Mouse (Mus musculus) spleen, postnatal 36 days (tissue): ENCODE data around the gene Pnldc1.
A peak's percentile ranks its signal among the peaks of the same experiment; 100 is the strongest.
"Not testable (repeated sequence)": the region's sequence is repeated elsewhere in the genome, so short reads cannot be mapped to it uniquely, and the experiment has no call there.

Experiments used
- DNase-seq, 2 experiments: peaks; one replicate each; pipeline ENCODE4 v3.0.0; 2022; ENCODE audit warnings: low spot score in 2 of 2, mixed read lengths in 1 of 2

The Pnldc1 gene

DNA sequence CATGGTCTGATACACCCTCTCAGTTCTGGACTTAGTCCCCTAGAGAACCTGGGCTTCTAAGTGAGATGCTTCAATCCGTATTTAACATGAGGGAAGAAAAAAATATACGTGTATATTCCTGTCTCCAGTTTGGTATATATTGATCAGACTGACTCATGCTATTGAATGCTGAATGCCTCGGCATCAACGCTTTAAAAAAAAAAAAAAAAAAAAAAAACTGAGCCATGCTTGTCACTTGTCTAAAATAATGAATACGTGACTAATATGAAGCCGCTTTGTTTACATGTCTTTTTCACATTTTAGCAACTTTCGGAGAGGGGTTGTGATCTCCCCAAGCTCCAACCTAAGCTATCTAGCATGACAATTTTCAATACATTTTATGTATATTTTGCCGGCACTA lies 361 bp upstream of the Pnldc1 start:
- no peak for DNase-seq

DNA sequence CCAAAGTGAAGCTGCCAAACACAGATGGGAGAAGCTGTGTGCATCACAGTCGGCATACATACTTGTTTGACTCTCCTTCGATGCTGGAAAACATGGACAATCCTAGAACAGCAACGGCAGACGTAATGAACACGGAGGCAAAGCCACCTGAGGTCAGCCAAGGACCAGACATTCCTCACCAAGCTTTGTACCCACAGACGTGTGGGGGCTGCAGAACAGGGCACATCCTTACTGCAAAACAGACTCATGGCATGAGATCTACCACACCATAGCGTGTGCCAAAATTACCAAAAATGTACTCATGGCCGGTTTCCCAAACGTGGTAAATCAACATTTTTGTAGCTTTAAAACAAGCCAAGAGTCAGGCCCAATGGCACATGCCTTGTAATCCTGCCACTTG lies 3.6 kb downstream of the Pnldc1 start:
- no peak for DNase-seq

DNA sequence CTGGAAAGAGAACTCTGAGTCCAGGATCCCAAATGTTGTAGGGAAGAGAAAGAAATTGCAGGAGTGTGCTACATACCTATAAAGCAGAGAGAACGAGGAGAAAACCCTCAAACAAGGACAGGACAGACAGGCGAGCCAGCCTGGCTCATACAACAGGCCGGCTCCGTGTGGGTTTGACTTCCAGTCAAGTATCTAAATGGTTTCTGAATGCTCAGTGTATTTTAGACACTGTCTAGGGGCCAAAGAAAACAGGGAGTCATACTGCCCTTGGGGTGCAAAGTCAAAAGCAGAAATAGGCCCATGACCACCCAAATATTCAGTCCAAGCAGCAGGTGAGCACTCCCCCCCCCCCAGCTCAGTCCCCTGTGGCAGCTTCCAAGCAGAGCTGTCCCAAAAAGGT lies 4.2 kb downstream of the Pnldc1 start:
- no peak for DNase-seq

DNA sequence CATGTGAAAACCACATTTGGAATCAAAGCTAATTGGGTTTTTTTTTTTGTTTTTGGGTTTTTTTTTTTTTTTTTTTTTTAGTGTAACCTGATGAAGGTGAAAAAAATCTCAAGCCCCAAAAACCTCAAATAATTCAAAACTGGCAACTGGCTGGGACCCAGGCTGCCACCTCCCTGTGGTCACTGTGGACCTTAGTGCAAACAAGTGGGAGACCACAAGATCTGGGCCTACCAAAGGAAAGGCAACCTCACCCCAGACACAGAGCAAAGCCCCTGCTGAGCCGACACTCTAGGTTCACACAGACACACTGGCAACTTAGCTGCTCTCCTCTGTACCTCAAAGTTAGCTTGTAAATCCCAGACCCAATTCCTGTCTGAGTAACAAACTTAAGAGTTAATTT lies 5.7 kb downstream of the Pnldc1 start:
- no peak for DNase-seq

DNA sequence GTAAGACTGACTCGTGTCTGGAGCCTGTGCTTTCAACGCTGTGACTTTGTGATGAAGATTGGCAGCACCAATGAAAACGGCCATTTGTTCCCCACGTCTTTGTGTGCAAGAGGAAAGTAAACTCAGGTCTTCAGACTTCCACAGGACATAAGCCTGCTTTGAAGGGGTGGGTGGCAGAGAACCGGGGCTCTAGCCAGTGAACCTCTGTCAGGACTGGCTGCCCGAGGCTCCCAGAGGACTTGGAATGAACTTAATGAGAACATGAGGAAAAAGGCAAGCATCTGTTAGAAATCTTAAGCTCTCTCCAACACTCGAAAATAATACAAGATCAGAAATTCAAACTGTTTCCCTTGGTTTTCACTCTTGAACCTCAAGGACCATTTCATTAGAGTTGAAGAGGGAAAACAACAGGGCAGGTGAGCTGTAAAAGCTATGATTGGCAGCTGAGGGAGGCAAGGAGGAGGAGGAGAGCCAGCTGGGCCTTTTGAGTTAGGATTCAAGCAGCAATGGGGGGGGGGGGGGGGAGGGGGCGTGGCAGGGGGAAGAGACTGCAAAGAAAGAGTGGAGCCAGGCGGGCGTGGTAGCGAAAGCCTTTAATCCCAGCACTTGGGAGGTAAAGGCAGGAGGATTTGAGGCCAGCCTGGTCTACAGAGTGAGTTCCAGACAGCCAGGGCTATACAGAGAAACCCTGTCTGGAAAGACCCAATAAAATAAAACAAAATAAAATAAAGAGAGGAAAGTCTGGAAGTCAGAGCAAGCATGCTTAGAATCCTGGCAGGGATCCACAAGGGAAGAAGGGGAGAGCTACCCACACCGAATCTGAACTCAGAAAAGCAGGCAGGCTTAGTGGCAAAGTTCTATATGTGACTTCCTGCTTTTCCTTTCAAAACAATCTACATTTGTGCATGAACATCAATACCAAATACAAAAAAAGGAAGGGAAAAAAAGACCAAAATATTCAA lies 6.4 kb downstream of the Pnldc1 start:
- no peak for DNase-seq

DNA sequence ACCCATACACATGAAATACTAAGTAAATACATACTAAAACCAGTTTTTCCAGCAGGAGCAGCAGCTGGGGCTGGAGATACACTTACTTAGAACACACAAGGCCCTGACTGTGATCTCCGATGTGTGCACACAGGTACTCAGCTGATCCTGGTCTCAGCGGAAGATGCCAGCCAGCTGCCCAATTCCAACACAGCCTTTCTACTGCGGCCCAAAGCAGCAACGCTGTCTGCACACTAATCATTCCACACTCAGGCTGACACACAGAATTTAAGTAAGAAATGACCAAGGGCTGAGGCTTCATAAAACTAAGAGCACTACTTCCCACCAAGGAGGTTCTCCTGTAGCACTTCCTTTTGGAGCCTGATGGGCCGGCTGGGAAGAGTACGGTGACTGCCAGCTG lies 7.7 kb downstream of the Pnldc1 start:
- no peak for DNase-seq

DNA sequence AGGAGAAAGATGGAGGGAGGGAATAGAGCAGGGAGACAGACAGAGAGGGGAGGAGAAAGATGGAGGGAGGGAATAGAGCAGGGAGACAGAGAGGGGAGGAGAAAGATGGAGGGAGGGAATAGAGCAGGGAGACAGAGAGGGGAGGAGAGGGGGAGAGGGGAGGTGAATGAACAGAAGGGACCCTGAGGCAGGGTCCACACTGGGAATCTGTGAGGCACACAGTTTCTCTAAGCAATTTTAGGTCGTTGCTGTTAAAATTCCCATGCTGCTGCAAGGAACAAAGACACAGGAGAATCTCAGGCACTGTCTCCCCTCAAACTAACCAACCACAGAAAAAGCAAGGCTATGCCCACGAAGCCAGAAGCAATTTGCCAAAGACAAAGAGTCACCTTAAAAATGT lies 11.4 kb downstream of the Pnldc1 start:
- not testable (repeated sequence) for DNase-seq

DNA sequence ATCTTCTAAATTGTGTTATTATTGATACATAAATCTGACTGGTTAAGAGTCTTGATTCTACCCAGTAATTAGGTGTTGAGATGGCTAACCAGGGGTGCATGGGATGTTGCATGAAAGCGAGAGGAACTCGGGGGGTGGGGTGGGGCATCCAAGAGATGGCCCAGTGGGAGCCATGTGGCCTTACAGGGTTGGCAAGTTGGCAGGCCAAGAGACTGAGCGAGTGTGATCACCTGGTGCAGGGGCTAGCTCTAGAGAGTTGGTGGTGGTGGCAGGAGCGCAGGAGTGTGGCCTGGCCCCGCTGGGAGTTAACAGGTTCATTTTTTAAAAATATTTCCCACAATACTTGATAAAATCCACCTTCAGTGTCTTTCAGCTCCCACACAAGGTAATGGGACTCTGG lies 12.4 kb downstream of the Pnldc1 start:
- DNase-seq = no peak

DNA sequence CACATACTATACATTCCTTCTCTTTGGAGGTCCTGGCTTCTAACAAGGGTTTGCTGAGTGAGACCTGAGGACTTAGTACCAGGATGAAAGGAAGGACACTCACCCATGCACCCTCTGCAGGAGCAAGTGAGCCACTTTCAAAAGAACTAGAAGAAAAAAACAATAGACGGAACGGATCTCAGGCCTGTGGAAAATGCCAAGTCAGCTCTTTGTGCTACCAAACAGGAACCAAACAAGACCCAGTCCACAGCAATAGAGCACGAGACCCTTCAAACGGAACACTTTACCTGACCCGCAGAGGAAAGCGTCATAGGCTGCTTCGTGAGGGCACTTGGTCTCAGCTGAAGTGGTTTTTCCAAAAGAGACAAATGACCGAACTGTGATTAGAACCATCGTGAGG lies 18.0 kb downstream of the Pnldc1 start:
- no peak for DNase-seq

DNA sequence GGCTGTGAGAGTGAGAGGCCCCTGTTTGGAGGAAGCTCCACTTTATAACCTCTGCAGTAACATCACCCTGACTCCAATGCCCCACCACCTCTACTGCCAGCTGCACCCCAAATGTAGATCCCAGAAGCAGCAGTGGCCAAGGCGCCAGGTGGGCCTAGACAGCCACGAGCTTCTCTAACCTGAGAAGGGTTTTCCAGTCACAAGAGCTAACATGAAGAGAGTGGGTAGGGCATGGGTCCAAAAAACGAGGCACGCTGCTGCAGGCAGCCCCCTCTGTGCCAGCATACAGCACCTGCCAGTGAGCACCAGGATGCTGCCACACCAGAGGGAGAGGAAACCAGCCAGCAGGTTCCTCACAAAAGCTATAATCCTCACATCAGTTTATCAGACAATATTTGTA lies 19.0 kb downstream of the Pnldc1 start:
- DNase-seq = no peak

DNA sequence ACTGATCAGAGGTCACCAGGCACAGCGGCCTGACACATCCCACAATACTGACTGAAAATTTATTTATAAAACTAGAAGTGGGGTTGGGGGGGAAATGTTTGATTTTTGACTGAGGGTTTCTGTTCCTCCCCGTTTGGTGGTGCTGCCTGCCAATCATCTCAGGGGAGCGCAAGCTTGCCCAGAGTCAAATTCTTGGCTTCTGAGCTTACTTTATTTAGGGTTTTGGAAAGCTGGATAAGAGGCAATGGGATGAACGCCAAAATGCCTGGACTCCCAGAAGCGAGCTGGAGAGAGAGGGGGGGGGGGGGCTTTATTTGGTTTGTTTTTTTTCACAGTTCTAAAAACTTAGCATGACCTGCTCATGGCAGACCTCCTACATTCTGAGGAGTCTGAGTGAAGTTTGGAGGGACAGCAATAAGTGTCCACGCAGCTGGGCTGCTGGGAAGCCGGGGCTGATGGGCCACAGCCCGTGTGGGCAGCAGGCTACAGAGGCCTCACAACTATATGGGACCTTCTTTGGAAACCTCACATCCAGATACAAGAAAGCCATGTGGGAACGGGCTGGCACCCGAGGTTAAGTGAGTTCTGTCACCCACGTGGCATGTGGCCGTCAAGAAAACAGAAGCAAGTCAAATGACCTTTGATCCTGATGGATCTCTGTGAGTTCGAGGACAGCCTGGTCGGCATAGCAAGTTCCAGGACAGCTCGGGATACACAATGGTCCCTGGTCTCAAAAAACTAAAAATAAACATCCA lies 22.8 kb downstream of the Pnldc1 start:
- no peak for DNase-seq

DNA sequence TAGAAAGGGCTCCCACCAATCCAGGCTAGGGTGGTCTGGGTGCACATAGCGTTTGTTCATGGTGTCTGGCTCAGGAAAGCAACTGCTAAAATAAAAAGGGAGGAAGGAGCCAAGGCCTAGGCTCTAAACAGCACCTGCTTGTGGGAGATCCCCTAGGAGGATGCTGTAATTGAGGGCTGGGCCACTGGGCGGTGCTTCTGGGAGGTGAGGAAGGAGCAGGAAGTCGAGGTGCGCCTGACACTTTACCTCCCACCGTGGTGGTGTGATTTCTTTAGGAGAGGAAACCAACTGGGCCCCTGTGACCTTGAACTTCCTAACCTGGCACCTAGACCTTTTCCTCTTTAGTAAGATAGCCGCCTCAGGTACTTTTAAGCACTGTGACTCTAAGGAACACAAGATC lies 23.4 kb downstream of the Pnldc1 start:
- no peak for DNase-seq

DNA sequence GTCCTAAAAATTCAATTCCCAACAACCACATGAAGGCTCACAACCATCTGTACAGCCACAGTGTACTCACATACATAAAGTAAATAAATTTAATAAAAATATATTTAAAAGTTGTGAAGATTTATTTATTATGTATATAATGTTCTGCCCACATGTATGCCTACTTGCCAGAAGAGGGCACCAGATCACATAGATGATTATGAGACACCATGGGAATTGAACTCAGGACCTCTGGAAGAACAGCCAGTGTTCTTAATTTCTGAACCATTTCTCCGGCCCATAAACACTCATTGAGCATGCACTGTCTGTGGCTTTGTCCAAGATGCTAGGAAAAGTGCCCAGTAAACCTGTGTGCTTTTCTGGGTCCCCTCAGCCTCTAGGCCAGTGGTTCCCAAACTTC lies 28.8 kb downstream of the Pnldc1 start:
- no peak for DNase-seq

DNA sequence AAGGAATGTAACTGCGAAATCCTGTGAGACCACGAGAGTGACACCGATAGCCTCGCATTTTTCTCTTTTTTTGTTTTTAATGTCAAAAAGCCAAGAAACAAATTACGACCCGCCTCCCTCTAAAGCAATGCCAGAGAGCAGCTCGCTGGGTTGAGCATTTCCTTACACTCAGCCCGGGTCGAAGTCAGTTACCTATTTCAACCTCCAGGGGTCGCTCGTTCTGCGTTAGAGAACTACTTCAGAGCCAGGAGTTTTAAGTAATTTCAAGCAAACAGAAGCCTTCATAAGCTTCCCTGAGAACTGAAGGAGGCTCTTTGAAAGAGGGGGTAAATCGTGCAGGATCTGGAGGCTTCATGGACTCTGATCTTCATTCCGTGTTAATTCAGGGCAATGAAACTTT lies 29.9 kb downstream of the Pnldc1 start:
- peak; percentile 60 to 66 for DNase-seq

DNA sequence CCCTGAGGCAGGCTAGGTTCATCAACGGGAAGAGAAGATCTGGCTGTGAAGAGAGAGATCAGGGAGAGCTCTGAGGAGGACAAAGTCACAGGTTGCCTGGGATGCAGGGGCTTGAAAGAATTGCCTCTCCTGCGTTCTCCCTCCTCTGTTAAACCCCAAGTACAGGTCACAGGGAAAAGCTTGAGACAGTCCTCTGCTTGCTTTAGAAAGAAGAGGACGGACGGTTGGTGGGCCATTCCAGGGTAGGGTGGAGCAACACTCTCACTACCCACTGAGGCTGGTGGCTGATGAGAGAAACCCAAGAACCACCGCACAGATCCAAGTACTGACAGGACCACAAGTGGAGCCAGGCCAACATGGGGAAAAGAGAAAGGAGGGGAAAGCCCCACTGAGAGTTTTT lies 34.3 kb downstream of the Pnldc1 start, which contains the start of gene Mrgprh:
Gene Mrgprh, plus strand, starts transcription at position 301 of the 400 bp plus-strand sequence.
- no peak for DNase-seq

DNA sequence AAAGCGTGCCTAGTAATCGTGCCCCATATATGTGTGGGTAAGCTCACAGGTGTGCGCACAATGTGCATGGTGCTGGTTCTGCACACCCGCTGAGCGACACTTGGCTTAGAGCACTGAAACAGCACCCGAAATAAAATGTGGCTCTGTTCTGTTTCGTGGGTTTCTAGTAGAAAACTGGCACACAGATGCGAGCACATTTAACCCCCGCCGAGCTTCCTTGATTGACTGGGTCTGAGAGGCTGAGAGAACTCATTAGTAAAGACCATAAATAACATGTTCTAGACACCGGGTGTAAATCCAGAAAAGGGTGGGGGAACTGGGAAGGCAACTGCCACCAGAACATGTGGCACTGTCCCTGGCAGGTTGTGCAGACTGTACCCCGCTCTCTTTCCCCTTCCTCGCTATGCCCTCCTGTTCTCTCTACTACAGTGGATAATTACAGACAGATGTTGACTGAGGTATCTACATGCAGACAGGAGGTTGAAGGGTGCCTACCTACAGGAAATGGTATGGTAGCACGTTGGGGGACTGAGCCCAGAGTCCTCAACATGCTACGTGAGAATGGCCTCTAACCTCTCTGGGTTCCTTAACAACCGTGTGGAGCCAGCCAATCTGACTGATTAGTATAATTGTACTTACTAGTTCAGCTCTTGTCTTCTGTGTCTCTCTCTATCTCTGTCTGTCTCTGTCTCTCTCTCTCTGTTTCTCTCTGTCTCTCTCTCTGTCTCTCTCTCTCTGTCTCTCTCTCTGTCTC lies 37.6 kb downstream of the Pnldc1 start:
- no peak for DNase-seq

DNA sequence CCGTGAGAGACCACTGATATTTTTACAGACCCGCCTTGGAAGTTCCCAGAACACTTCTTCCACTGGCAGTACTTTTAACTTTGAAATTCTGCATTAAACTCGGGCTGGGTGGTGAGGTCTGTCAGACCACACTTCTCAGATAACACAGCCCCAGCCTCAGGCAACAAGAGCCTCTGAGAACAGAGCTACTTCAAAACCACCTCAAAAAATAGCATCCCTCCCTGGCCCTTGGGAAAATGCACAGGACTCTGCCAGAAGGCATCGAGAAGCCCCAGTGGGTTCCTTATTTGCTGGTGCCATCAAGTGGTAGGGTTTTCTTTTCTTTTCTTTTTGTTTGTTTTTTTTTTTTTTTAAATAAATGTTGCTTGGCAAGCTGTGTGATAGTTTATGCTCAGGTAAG lies 41.4 kb downstream of the Pnldc1 start:
- no peak for DNase-seq

DNA sequence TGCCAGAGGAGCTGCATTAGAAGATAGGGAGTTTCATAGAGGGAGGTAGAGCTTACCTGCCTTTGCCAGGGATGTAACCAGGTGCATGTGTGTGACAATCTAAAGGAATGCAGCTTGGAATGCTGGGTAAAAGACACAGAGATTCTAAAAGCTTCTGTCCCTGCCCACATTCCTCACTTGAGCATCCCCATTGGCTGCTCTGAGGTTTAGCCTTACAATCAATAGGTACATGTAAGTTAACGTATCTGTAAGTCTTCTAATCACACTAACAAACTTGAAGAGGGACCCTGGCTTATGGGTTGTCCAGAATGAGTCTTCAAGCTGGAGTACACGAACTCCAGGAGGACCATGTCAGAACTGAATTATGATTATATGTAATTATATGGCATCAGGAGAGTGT lies 42.0 kb downstream of the Pnldc1 start, which contains the start of gene Mas1:
Gene Mas1, minus strand, starts transcription at position 101 of the 400 bp plus-strand sequence.
- no peak for DNase-seq

DNA sequence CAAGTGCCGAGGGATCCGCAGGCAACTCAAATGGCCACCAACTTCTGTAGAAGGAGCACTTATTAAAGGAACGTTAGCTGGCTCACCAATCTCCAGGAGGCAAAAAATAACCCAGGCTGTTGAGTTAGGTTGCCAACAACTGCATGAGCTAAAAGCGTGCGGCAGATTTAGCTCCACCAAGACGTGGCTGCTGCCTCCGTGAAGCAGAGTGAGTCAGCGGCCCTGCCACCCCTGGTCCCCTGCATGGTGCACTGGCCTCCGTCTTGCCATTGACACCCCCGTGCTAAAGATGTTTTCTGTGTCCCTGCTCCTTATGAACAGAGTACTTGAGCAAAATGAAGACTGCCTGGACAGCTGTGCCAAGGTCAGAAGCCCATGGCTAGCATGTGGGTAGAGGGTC lies 43.2 kb downstream of the Pnldc1 start:
- DNase-seq = no peak

DNA sequence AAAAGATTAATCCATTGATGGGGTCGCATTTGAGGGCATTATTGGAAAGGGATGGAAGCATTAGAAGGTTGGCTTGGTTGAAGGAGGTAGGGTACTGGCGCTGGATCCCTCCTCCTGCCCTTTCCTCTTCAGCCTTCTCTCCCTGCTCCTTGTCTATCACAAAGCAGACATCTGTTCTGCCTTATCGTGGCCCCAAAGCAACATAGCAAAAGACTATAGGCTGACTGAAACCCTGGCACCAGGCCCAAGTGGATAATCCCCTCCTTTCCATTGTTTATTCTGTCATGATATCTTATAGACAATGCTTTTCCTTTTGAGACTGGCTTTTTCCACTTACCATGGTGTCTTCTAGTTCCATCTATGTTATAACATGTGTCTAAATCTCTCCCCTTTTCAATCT lies 44.6 kb downstream of the Pnldc1 start:
- DNase-seq = no peak

DNA sequence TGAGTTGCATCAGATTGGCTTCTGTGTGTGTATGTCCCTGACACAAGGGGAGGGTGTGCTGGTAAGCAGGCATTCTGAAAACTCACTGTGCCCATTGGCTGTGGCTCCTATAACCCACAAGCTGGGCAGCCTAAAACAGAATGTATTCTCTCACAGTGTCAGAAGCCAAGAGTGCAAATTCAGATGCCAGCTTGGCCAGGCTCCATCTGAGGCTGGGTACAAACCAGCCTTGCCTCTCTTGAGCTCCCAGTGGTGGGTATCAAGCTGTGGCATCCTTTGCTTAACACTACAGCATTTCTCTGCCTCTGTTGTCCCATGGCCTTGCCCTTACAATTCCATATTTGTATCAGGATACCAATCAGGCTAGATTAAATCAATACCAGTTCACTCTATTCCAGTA lies 45.9 kb downstream of the Pnldc1 start:
- no peak for DNase-seq

DNA sequence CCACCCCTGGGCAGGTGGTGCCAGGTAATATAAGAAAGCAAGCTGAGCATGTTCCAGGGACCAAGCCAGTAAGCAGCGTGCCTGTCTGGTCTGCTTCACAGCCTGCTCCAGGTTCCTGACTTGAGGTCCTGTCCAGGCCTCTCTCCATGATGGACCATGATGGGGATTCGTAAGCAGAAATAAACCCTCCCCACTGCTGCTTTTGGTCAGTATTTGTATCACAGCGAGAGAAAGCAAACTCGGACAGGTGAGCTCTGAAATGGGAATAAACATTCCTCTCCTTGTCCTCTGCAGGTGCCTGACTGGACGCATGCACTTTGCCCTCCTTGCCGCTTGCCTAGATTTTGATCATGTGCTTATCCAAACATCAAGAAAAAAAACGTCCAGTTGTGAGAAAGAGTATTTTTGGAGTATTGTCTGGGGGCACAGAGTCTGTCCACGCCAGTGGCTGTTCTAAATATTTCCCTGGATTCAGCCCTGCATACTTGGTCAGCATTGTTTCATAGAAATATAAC lies 51.0 kb downstream of the Pnldc1 start:
- DNase-seq = no peak
